Mouse (Mus musculus) forebrain, embryonic 10.5 days (tissue): ENCODE measurements at regions not wholly inside any gene's neighbourhood (a gene's known extent, or its start where the extent isn't known, plus 50 kb on each side); places are given as distances from the start of the nearest gene placed in this dataset.
"Not testable (repeated sequence)": the region's sequence is repeated elsewhere in the genome, so short reads cannot be mapped to it uniquely, and the experiment has no call there.

Experiments used
- DNase-seq: peaks from one replicate; pipeline ENCODE4 v3.0.0-alpha.2; 2017; ENCODE audit warnings: low spot score; ENCODE audit errors: extremely low spot score
- H3K27ac ChIP-seq: fragments of 300-500 bp; sonication (generic); 2 replicates; pipeline ENCODE4 v1.5.1; 2016; ENCODE audit warnings: mild to moderate bottlenecking
- H3K27me3 ChIP-seq: fragments of 300-500 bp; sonication (generic); 2 replicates; pipeline ENCODE4 v1.6.1; 2016; ENCODE audit warnings: mild to moderate bottlenecking; ENCODE audit not compliant: poor library complexity, severe bottlenecking
- H3K36me3 ChIP-seq: fragments of 300-500 bp; sonication (generic); replicated peaks from 2 replicates; pipeline ENCODE4 v1.6.1; 2016; ENCODE audit warnings: mild to moderate bottlenecking, moderate library complexity
- H3K4me1 ChIP-seq: fragments of 300-500 bp; sonication (generic); 2 replicates; pipeline ENCODE4 v1.6.1; 2016
- H3K4me3 ChIP-seq: fragments of 300-500 bp; sonication (generic); 2 replicates; pipeline ENCODE4 v1.5.1; 2016; ENCODE audit warnings: mild to moderate bottlenecking, moderate library complexity
- H3K9me3 ChIP-seq: fragments of 300-500 bp; sonication (generic); 2 replicates; pipeline ENCODE4 v1.6.1; 2016; ENCODE audit warnings: mild to moderate bottlenecking, moderate library complexity
- WGBS: fragments of 180-500 bp; shearing (Covaris S2); methylation state at CpG from one replicate; pipeline ENCODE4 v1.1.7; 2016; 5-methylcytosine and 5-hydroxymethylcytosine counted together

- H3K36me3 ChIP-seq, result no peaks in the 10 kb centered on the region
- DNase-seq, result no peak
- WGBS, result 89% methylated on average over 13 of the region's 13 CpGs
Measured at GRCm38 (mm10) chr3:34709553-34709952, 59.3 kb downstream of the Sox2 start.

GRCm38 (mm10) chr3:34712137-34712536 is 61.9 kb downstream of the Sox2 start:
- WGBS, result 90% methylated on average over 7 of the region's 7 CpGs
- not testable (repeated sequence) for H3K36me3 ChIP-seq, H3K4me3 ChIP-seq, DNase-seq, H3K27ac ChIP-seq, H3K4me1 ChIP-seq, H3K27me3 ChIP-seq, H3K9me3 ChIP-seq

More at GRCm38 (mm10) chr3:34709553-34709952, 59.3 kb downstream of the Sox2 start:
- Histone ChIP-seq H3K27me3 (no peaks in the 10 kb centered on the region), H3K27ac (no peak overlapping the region), H3K4me1 (no peaks in the 10 kb centered on the region), H3K9me3 (no peaks in the 10 kb centered on the region), H3K4me3 (no peak overlapping the region)

DNA sequence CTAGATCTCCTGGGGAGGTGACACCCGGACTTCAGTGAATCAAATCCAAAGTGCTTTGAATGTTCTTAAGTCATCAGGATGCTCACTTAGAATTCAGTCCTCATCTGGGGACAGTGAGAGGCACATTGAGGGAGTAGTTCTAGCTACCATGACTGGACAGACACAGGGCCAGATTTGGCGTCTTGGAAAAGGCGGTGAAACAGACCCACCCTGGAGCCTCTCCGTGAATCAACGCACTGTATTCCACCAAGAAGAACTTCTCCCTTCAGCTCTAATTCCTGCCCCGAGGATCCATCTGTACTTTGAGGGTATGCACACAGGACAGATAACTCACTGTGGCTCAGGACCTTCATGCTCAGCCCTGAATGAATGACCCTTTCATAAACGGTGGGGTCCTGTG is 72.3 kb downstream of the Sox2 start:
- H3K27me3 ChIP-seq, result no peaks in the 10 kb centered on the region
- H3K4me3 ChIP-seq, result no peak overlapping the region
- peaks cover 7% of the 10 kb centered on the region for H3K4me1 ChIP-seq
- no peak for DNase-seq
- no peaks in the 10 kb centered on the region for H3K9me3 ChIP-seq
- 69% methylated on average over 7 of the region's 7 CpGs for WGBS
- H3K27ac ChIP-seq, result no peak overlapping the region
- H3K36me3 ChIP-seq, result no peaks in the 10 kb centered on the region

DNA sequence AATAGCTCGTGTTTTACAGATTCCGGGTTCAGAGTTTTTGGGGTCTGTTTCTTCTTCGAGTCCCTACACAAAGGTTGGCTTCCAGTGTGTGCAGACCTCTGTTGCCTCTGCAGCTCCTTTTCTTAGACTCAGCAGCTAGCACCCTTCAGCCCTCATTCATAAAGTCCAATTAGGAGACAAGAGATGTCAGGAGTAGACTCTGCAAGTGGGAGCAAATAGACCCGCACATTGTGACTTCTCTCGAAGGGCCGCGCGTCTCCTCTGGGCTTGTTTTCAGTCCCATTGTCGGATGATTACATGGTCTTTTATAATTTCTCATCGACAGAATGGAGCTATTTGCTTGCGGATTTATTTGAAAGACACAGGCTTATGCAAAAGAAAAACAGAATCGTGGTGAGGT is 76.8 kb downstream of the Sox2 start:
- H3K27ac ChIP-seq, result no peak overlapping the region

DNA sequence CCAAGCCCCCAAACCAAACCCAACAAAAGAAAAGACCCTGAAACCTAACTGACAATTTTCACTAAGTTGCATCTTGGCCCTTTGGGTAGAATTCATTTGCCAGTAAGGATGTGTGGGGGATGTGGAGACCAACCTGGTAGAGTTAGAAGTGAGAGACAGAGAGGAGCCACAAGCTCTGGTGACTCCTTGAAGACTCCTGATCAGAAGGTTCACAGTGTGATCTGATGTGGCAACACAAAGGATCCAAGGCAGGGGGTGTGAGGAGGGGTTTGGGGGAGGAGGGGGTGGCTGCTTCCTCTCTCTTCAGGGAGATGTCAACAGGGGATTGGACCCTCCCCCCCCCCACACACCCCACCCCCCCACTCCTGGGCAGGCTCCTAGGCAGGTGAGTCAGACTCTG is 78.1 kb downstream of the Sox2 start:
- Histone ChIP-seq H3K27me3 (no peaks in the 10 kb centered on the region), H3K4me3 (no peak overlapping the region), H3K4me1 (peaks cover 7% of the 10 kb centered on the region), H3K27ac (no peak overlapping the region), H3K36me3 (no peaks in the 10 kb centered on the region), H3K9me3 (no peaks in the 10 kb centered on the region)
- DNase-seq, result no peak

More for the DNA sequence above, 76.8 kb downstream of the Sox2 start:
- Histone ChIP-seq H3K36me3 (no peaks in the 10 kb centered on the region), H3K9me3 (no peaks in the 10 kb centered on the region), H3K4me3 (no peak overlapping the region), H3K4me1 (peaks cover 7% of the 10 kb centered on the region), H3K27me3 (no peaks in the 10 kb centered on the region)
- DNase-seq, result no peak
- WGBS, result 74% methylated on average over 12 of the region's 12 CpGs

- Histone ChIP-seq H3K36me3 (no peaks in the 10 kb centered on the region), H3K9me3 (no peaks in the 10 kb centered on the region), H3K27ac (no peak overlapping the region), H3K4me3 (no peak overlapping the region), H3K4me1 (peaks cover 5% of the 10 kb centered on the region), H3K27me3 (no peaks in the 10 kb centered on the region)
- WGBS, result 84% methylated on average over 5 of the region's 5 CpGs
- DNase-seq, result no peak
Measured at GRCm38 (mm10) chr3:34734966-34735365, 84.8 kb downstream of the Sox2 start.

GRCm38 (mm10) chr3:34738001-34738400 is 87.8 kb downstream of the Sox2 start:
- H3K4me3 ChIP-seq, result no peak overlapping the region
- H3K4me1 ChIP-seq, result peaks cover 5% of the 10 kb centered on the region
- H3K27me3 ChIP-seq, result no peaks in the 10 kb centered on the region
- H3K9me3 ChIP-seq, result no peaks in the 10 kb centered on the region
- DNase-seq, result no peak
- H3K36me3 ChIP-seq, result no peaks in the 10 kb centered on the region
- WGBS, result 88% methylated on average over 4 of the region's 4 CpGs
- no peak overlapping the region for H3K27ac ChIP-seq

DNA sequence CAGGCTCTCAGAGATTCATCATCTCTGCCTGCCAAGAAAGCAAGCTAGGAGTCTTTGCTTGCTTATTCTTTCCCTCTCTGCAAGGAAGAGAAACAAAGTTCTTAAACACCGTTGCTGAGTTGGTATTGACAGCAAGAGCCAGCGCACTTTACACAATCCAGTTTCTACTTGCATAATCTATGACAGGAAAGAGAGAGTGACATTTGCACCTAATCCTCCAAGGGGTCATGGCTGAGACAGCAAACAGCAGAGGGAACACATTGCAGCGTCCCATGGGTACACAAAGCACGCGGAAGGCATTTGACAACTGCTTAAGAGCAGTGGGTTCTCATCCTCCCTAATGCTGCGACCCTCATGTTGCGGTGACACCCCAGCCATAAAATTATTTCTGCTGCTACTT is 88.7 kb downstream of the Sox2 start:
- no peaks in the 10 kb centered on the region for H3K27me3 ChIP-seq
- peaks cover 5% of the 10 kb centered on the region for H3K4me1 ChIP-seq
- no peaks in the 10 kb centered on the region for H3K9me3 ChIP-seq
- no peak overlapping the region for H3K27ac ChIP-seq
- 74% methylated on average over 7 of the region's 7 CpGs for WGBS
- no peak overlapping the region for H3K4me3 ChIP-seq
- no peaks in the 10 kb centered on the region for H3K36me3 ChIP-seq
- DNase-seq, result no peak

- H3K4me1 ChIP-seq, result peaks cover 5% of the 10 kb centered on the region
- H3K4me3 ChIP-seq, result no peak overlapping the region
- H3K36me3 ChIP-seq, result no peaks in the 10 kb centered on the region
- H3K27ac ChIP-seq, result no peak overlapping the region
- H3K27me3 ChIP-seq, result no peaks in the 10 kb centered on the region
- no peak for DNase-seq
- no peaks in the 10 kb centered on the region for H3K9me3 ChIP-seq
- 88% methylated on average over 7 of the region's 7 CpGs for WGBS
Measured at GRCm38 (mm10) chr3:34739693-34740092, 89.5 kb downstream of the Sox2 start.

GRCm38 (mm10) chr3:34740110-34740509 is 89.9 kb downstream of the Sox2 start:
- Histone ChIP-seq H3K36me3 (no peaks in the 10 kb centered on the region), H3K27me3 (no peaks in the 10 kb centered on the region), H3K4me3 (no peak overlapping the region), H3K27ac (no peak overlapping the region), H3K9me3 (no peaks in the 10 kb centered on the region), H3K4me1 (peaks cover 5% of the 10 kb centered on the region)
- DNase-seq, result no peak
- 97% methylated on average over 9 of the region's 9 CpGs for WGBS

GRCm38 (mm10) chr3:34745181-34745736 is 95.1 kb downstream of the Sox2 start:
- H3K9me3 ChIP-seq, result no peaks in the 10 kb centered on the region; the same call in 1 of the 2 replicates
- 84% methylated on average over 5 of the region's 5 CpGs for WGBS

DNA sequence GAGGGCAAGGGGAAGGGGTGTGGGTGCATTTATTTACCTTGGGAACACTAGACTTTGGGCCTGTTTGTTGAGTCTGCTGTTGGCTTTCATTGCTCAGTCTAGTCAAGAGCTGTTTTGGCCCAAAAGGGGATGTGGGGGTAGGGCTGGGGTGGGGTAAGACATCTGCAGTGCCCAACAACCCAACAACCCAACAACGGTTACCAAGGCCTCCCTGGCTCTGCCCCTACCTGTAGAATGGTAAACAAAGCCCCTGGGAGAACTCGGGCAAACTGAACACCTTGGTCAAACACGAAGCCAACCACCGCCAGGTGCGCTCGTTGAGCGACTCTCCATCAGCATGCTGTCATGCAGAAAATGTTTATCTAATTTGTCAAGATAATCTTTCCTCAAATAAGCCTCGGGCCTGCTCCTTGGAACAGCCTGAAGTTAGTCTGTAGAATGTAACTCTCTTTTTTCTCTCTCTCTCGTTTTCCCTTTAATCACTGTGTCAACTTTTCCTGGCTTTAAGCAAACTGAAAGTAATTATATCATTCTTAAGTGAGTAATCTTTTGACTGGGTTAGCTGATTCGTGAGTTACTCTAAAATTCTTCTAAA is 97.4 kb downstream of the Sox2 start:
- H3K27me3 ChIP-seq, result no peaks in the 10 kb centered on the region
- H3K36me3 ChIP-seq, result no peaks in the 10 kb centered on the region
- 84% methylated on average over 10 of the region's 10 CpGs for WGBS
- H3K4me1 ChIP-seq, result 0 out of 2 replicates have a peak, but pooled peaks cover 3% of the 10 kb centered on the region
- no peak overlapping the region for H3K27ac ChIP-seq
- H3K4me3 ChIP-seq, result no peak overlapping the region
- no peaks in the 10 kb centered on the region; the same call in 1 of the 2 replicates for H3K9me3 ChIP-seq
- no peak for DNase-seq

More at GRCm38 (mm10) chr3:34745181-34745736, 95.1 kb downstream of the Sox2 start:
- no peaks in the 10 kb centered on the region for H3K27me3 ChIP-seq
- H3K36me3 ChIP-seq, result no peaks in the 10 kb centered on the region
- 0 out of 2 replicates have a peak, but pooled peaks cover 3% of the 10 kb centered on the region for H3K4me1 ChIP-seq
- no peak for DNase-seq
- no peak overlapping the region for H3K4me3 ChIP-seq
- no peak overlapping the region for H3K27ac ChIP-seq

DNA sequence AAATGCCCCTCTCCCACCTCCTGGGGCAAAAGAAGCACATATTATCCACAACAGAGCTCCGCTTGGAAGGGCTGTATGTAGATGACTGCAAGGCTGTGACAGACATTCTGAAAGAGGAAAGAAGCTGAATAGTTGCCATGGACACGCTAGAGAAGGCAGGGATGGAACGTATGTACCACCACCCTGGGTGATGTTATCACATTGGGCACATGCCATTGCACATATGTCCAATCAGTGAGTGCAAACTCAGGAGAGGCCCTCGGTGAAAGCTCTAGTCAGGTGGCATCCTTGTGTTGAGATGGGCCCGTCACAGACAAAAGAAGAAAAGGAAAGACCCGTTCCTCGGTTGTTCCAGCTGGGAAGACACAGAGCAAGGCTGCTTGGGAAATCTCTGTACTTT is 99.8 kb downstream of the Sox2 start:
- DNase-seq, result no peak
- 0 out of 2 replicates have a peak, but pooled peaks cover 3% of the 10 kb centered on the region for H3K4me1 ChIP-seq
- no peaks in the 10 kb centered on the region for H3K36me3 ChIP-seq
- H3K4me3 ChIP-seq, result no peak overlapping the region
- H3K27me3 ChIP-seq, result no peaks in the 10 kb centered on the region
- WGBS, result 83% methylated on average over 7 of the region's 7 CpGs
- no peaks in the 10 kb centered on the region; the same call in 1 of the 2 replicates for H3K9me3 ChIP-seq
- H3K27ac ChIP-seq, result no peak overlapping the region
